Mouse (Mus musculus) bone marrow macrophage, adult 2 months (primary cell): ENCODE results near the gene Psmb3.

Experiments
- CTCF ChIP-seq: IDR thresholded peaks from 2 replicates; pipeline ENCODE4 v1.5.1; 2012; ENCODE audit warnings: low read depth, mild to moderate bottlenecking, low read length, moderate library complexity
- POLR2A ChIP-seq: IDR thresholded peaks from 2 replicates; pipeline ENCODE4 v1.6.1; 2012; ENCODE audit warnings: mild to moderate bottlenecking, low read depth, low read length, borderline replicate concordance

- TF ChIP-seq CTCF (no peak), POLR2A (no peak)
Observed at GRCm38 (mm10) chr11:97713896-97714295, 10.7 kb downstream of the Psmb3 start.
